Mouse (Mus musculus): ENCODE results near the gene U2af1l4. TPM values are rescaled to one million over a fixed set of nuclear protein-coding genes. Genes with fewer than 3 reads are reported as not detected.

Gene U2af1l4
- polyA plus RNA-seq, 1 experiment = 62.1 TPM

DNA sequence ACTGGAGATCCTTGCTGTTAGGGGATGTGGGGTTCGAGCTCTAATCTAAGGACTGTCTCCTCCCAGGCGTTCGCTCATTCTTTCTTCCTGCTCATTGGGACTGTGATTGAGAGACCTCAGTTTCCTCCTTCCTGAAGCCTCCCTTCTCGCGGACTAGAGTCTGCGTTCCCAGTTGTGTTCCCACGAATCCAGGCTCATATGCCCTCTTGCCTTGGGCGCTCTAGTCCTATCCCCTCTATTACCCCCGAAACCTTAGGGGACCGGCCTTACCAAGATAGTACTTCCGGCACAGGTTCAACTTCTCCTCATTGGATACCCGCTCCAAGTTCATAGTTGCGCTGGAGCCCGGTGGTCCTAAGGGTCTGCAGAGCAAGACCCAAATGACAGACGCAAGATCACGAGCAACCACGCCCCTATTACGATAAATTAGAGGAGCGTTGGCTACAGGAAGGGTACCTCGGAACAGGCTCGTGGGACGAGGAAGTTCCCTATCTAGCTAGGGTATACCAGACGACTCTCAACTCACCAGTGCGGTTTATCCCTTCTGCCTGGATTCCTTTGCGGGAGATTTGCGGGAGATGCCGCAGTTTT is 480 bp upstream of the U2af1l4 start:
- Histone ChIP-seq H3K4me1 (ENCODE audit: control insufficient read depth, insufficient read depth, low read length) (peaks cover 15% of the 10 kb centered on the region), H3K4me3 (ENCODE audit: insufficient read depth, low read length) (peak overlapping the region; percentile 67), H3K27ac (ENCODE audit: insufficient read depth, low read depth, low read length) (peak overlapping the region; percentile 62)
- TF ChIP-seq POLR2A (IDR thresholded peaks at IDR 0.05; ENCODE audit: borderline replicate concordance, low read depth, low read length) = no peak
- no peak for TF ChIP-seq CTCF (IDR thresholded peaks at IDR 0.05; ENCODE audit: low read depth, low read length)

DNA sequence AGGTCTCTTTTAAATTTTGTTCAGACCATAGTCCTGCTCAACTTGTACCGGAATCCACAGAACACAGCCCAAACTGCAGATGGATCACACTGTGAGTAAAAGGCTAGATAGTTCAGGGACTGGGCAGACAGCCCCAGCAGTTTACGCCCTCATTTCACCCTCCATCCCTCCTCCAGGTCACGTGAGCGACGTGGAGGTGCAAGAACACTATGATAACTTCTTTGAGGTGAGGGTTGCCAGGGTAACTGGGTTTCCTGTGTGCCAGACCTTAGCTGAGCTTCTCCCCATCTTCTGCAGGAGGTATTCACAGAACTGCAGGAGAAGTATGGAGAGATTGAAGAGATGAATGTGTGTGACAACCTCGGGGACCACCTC is 792 bp downstream of the U2af1l4 start:
- H3K27ac ChIP-seq (ENCODE audit: insufficient read depth, low read depth, low read length) = no peak overlapping the region
- TF ChIP-seq POLR2A (IDR thresholded peaks at IDR 0.05; ENCODE audit: borderline replicate concordance, low read depth, low read length) (no peak), CTCF (IDR thresholded peaks at IDR 0.05; ENCODE audit: low read depth, low read length) (no peak)

DNA sequence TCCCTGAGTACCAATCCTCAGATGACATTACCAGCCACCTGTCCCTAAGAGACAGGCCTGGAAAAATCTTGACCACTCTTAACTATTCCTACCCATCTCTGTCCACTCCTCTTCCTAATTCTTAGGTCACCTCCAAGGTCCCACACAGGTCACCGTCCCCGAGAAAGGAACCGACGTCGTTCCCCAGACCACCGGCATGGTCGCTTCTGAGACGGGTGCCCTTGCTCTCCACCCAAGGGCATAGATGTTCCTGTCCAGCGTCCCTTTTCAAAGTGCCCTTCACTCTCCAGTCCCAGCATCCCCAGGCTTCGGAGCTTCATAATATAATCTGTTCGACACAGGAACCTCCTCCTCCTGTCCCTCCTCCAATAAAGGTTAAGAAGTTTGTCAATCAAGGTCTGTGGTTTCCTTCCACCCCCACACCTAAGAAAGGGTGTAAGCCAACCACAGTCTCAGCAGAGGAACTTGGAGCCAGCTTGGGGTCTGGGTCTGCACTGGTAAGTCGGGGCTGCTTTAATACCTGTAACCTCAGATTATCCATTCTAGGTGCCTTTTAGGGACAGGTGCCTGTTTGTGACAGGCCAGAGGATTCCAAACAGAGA is 2.0 kb downstream of the U2af1l4 start, which contains the start of gene Igflr1:
TSS of gene Igflr1 (plus strand) at position 458 of the 602 bp plus-strand sequence.
- H3K4me1 ChIP-seq (ENCODE audit: control insufficient read depth, insufficient read depth, low read length) = peaks cover 6% of the 10 kb centered on the region
- no peak within 1 kb of the TSS for H3K27ac ChIP-seq (ENCODE audit: insufficient read depth, low read depth, low read length)
- no peak for TF ChIP-seq CTCF (IDR thresholded peaks at IDR 0.05; ENCODE audit: low read depth, low read length)
- no peak for TF ChIP-seq POLR2A (IDR thresholded peaks at IDR 0.05; ENCODE audit: borderline replicate concordance, low read depth, low read length)
- H3K4me3 ChIP-seq (ENCODE audit: insufficient read depth, low read length) = no peak within 1 kb of the TSS

More for the DNA sequence above, 792 bp downstream of the U2af1l4 start:
- Histone ChIP-seq H3K4me3 (ENCODE audit: insufficient read depth, low read length) (peak overlapping the region; percentile 69), H3K4me1 (ENCODE audit: control insufficient read depth, insufficient read depth, low read length) (peaks cover 9% of the 10 kb centered on the region)

DNA sequence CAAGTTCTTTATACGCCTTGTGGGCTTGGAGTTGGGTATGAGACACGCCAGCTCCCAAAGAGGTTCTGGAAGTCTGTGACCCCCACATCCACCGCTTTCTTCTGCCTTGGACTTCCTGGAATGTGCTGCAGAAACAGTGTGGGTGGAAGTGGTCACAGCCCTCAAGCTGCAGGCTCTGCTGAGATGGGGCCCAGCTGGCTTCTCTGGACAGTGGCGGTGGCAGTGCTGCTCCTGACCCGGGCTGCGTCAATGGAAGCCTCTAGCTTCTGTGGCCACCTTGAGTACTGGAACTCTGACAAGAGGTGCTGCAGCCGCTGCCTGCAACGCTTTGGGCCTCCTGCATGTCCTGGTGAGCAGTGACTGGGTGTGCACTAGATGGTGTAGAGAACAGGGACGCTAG is 2.9 kb downstream of the U2af1l4 start:
- no peak for TF ChIP-seq CTCF (IDR thresholded peaks at IDR 0.05; ENCODE audit: low read depth, low read length)
- TF ChIP-seq POLR2A (IDR thresholded peaks at IDR 0.05; ENCODE audit: borderline replicate concordance, low read depth, low read length) = no peak
- Histone ChIP-seq H3K4me3 (ENCODE audit: insufficient read depth, low read length) (no peak overlapping the region), H3K4me1 (ENCODE audit: control insufficient read depth, insufficient read depth, low read length) (peaks cover 3% of the 10 kb centered on the region; the same call in 1 of the 2 replicates), H3K27ac (ENCODE audit: insufficient read depth, low read depth, low read length) (no peak overlapping the region)

DNA sequence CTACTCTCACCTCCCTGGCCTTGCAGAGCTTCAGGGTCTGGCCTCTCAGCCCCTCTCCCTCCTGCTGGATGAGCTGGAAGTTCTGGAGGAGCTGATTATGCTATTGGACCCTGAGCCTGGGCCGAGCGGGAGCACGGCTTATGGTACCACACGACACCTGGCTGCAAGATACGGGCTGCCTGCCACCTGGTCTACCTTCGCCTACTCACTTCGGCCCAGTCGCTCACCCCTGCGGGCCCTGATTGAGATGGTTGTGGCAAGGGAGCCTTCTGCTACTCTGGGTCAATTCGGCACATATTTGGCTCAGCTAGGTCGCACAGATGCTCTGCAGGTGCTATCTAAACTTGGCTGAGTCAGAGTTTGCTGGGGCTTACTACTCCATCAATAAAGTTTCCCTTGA is 4.5 kb downstream of the U2af1l4 start:
- Histone ChIP-seq H3K4me1 (ENCODE audit: control insufficient read depth, insufficient read depth, low read length) (peaks cover 3% of the 10 kb centered on the region; the same call in 1 of the 2 replicates), H3K27ac (ENCODE audit: insufficient read depth, low read depth, low read length) (no peak overlapping the region)
- TF ChIP-seq POLR2A (IDR thresholded peaks at IDR 0.05; ENCODE audit: borderline replicate concordance, low read depth, low read length) (no peak), CTCF (IDR thresholded peaks at IDR 0.05; ENCODE audit: low read depth, low read length) (no peak)

DNA sequence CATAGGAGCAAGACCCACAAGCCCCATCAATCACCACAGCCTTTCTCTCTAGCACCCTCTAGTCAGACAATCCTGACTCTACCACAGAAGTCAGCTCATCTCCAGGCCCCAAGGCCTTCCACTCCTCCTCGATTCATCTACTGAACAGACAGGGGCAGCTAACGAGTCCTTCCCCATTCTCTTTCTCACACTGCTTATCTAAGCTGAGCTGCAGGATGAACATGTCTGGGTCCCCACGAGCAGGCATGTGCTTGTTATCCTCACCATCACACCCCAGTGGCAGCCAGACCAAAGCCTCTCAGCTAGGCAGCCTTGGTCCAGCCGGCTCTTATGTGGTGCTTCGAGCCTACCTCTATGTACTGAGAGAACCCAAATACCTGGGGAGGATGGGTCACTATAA is 9.3 kb downstream of the U2af1l4 start:
- no peak overlapping the region for H3K27ac ChIP-seq (ENCODE audit: insufficient read depth, low read depth, low read length)
- no peak overlapping the region for H3K4me3 ChIP-seq (ENCODE audit: insufficient read depth, low read length)
- TF ChIP-seq POLR2A (IDR thresholded peaks at IDR 0.05; ENCODE audit: borderline replicate concordance, low read depth, low read length) (no peak), CTCF (IDR thresholded peaks at IDR 0.05; ENCODE audit: low read depth, low read length) (no peak)
- H3K4me1 ChIP-seq (ENCODE audit: control insufficient read depth, insufficient read depth, low read length) = no peaks in the 10 kb centered on the region

More for the DNA sequence above, 4.5 kb downstream of the U2af1l4 start:
- H3K4me3 ChIP-seq (ENCODE audit: insufficient read depth, low read length) = no peak overlapping the region

DNA sequence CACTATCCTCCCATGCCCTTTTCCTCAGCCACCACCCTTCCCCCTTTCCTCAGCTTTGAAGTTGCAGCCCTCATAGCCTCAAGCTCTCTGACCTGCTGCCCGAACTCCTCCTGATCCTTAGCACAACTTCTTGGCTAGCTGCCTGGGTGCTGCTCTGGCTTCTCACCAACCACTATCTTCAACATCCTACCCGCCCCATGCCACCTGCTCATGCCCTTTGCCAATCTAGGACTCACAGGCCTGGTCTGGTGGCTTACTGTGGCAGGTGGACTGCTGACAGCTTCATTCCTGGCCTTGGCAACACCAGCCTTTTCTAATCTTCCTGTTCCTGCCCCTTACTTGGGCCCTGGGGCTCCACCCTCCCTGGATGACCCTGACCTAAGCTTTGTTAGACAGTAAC is 9.9 kb downstream of the U2af1l4 start:
- TF ChIP-seq POLR2A (IDR thresholded peaks at IDR 0.05; ENCODE audit: borderline replicate concordance, low read depth, low read length) = no peak
- Histone ChIP-seq H3K27ac (ENCODE audit: insufficient read depth, low read depth, low read length) (no peak overlapping the region), H3K4me3 (ENCODE audit: insufficient read depth, low read length) (no peak overlapping the region), H3K4me1 (ENCODE audit: control insufficient read depth, insufficient read depth, low read length) (no peaks in the 10 kb centered on the region)

DNA sequence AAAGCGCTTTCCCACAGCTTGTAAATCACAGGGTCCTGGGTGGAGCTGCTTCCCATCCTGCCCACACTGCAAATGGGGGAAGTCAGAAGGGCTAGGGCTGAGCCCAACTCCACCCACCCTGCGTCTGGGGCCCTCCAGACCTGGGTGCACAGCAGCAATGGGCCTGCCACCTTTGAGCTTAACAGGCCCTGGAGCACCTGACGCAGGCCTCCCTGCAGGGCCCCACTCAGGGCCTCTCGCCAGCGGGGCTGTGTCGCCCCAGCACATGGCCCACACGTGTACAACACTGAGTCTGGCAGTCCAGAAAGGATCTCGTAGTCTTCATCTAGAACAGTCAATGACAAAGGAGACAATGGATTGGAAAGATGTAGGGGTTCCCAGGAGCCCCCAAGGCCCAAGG is 16.8 kb downstream of the U2af1l4 start:
- H3K4me3 ChIP-seq (ENCODE audit: insufficient read depth, low read length) = no peak overlapping the region
- no peak overlapping the region for H3K27ac ChIP-seq (ENCODE audit: insufficient read depth, low read depth, low read length)
- TF ChIP-seq POLR2A (IDR thresholded peaks at IDR 0.05; ENCODE audit: borderline replicate concordance, low read depth, low read length) (no peak), CTCF (IDR thresholded peaks at IDR 0.05; ENCODE audit: low read depth, low read length) (no peak)
- no peaks in the 10 kb centered on the region for H3K4me1 ChIP-seq (ENCODE audit: control insufficient read depth, insufficient read depth, low read length)

DNA sequence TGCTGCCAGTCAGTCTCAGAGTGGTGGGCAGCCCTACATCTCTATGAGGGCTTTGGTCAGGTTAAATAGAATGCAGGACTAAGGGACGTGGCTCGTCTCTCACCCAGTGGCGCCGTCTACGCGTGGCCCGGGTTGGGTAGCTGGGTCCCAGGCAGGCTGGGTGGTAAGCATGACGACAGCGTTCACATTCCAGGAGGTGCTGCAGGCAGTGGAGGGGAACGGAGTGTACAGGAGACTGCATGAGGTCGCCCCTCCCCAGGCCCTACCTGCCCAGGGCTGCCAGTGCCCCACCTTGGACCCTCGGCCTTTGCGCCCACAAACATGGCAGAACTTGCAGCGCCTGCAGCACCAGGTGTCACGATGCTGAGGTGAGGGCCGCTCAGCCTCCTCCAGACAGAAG is 18.4 kb downstream of the U2af1l4 start:
- Histone ChIP-seq H3K4me3 (ENCODE audit: insufficient read depth, low read length) (no peak overlapping the region), H3K4me1 (ENCODE audit: control insufficient read depth, insufficient read depth, low read length) (no peaks in the 10 kb centered on the region), H3K27ac (ENCODE audit: insufficient read depth, low read depth, low read length) (no peak overlapping the region)
- TF ChIP-seq POLR2A (IDR thresholded peaks at IDR 0.05; ENCODE audit: borderline replicate concordance, low read depth, low read length) (no peak), CTCF (IDR thresholded peaks at IDR 0.05; ENCODE audit: low read depth, low read length) (no peak)

DNA sequence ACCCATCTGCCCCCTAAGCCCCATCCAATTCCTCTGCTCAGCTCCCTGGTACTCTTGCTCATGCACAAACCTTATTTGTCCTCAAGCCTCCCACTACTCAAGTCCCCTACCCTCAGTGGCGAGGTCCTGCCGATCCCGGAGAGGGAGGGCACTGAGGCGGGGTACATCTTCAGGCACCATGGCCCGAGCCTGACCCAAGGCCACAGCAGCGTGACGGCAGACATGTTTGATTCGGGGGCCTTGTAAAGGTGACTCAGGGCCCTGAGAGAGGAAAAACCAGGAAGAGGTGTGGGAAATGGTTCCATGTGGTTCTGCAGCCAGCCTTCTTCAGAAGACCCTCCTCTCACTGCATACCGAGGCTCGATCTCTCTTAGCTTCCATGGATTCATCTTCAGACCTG is 21.2 kb downstream of the U2af1l4 start:
- H3K4me3 ChIP-seq (ENCODE audit: insufficient read depth, low read length) = no peak overlapping the region
- H3K27ac ChIP-seq (ENCODE audit: insufficient read depth, low read depth, low read length) = no peak overlapping the region
- TF ChIP-seq POLR2A (IDR thresholded peaks at IDR 0.05; ENCODE audit: borderline replicate concordance, low read depth, low read length) (no peak), CTCF (IDR thresholded peaks at IDR 0.05; ENCODE audit: low read depth, low read length) (no peak)
- peaks cover 7% of the 10 kb centered on the region for H3K4me1 ChIP-seq (ENCODE audit: control insufficient read depth, insufficient read depth, low read length)

All from bone marrow macrophage, adult 2 months (primary cell).